Comparison of ENCODE assay signal across 13 mouse cellular contexts in genomic region chr8:10992081-10992480, GRCm38 (mm10). TPM values are rescaled to one million over a fixed set of nuclear protein-coding genes. Genes with fewer than 3 reads are reported as not detected.
DNase-seq lines count a peak whose midpoint lies in the region; ATAC-seq and TF ChIP-seq lines count a peak whose summit lies in the region.
"Had no signal": no experiment of that assay in that cellular context is flagged by ENCODE, and none has a peak within 500 bp of the region (broad histone marks: within the 10 kb centered on the region; RNA-seq: fewer than 3 reads in every experiment).

No protein-coding gene starts in this region.

- peak; percentile 45; the same call in 1 of the 2 replicates for ATAC-seq in forebrain, postnatal 0 days
- no peak for ATAC-seq in forebrain, embryonic 14.5 days
- ATAC-seq in liver, embryonic 16.5 days (ENCODE audit: low read depth) = no peak

- no peaks in the 10 kb centered on the region for H3K27me3 ChIP-seq in forebrain, postnatal 0 days (ENCODE audit: insufficient read depth, low read length)
- no peaks in the 10 kb centered on the region for H3K27me3 ChIP-seq in forebrain, embryonic 14.5 days (replicated peaks; ENCODE audit: control insufficient read depth, insufficient read depth, low read length)
- no peaks in the 10 kb centered on the region for H3K27me3 ChIP-seq in liver, embryonic 16.5 days (ENCODE audit: control insufficient read depth, insufficient read depth, low read depth, low read length)
- H3K27me3 ChIP-seq: hindbrain, embryonic 15.5 days; neural tube, embryonic 12.5 days had no signal

- H3K4me1 ChIP-seq in forebrain, postnatal 0 days (ENCODE audit: insufficient read depth) = peaks cover 27% of the 10 kb centered on the region
- peaks cover 36% of the 10 kb centered on the region for H3K4me1 ChIP-seq in forebrain, embryonic 14.5 days (ENCODE audit: control insufficient read depth, insufficient read depth, low read length)
- H3K4me1 ChIP-seq in liver, embryonic 16.5 days (ENCODE audit: control insufficient read depth, low read depth, low read length) = peaks cover 84% of the 10 kb centered on the region

- no peak for TF ChIP-seq CTCF in forebrain, postnatal 0 days (IDR thresholded peaks at IDR 0.05; ENCODE audit: low read depth)

- no peak overlapping the region for H3K27ac ChIP-seq in forebrain, postnatal 0 days (ENCODE audit: low read depth, low read length)
- no peak overlapping the region for H3K27ac ChIP-seq in forebrain, embryonic 14.5 days (ENCODE audit: low read depth, low read length)
- peak overlapping the region; percentile 45 for H3K27ac ChIP-seq in liver, embryonic 16.5 days (ENCODE audit: low read length)
- H3K27ac ChIP-seq: hindbrain, embryonic 15.5 days; neural tube, embryonic 12.5 days had no signal

- 46% methylated on average over 8 of the region's 8 CpGs for WGBS in forebrain, postnatal 0 days
- WGBS in forebrain, embryonic 14.5 days = 52% methylated on average over 8 of the region's 8 CpGs
- 57% methylated on average over 8 of the region's 8 CpGs for WGBS in liver, embryonic 16.5 days (ENCODE audit: insufficient replicate concordance)

- H3K36me3 ChIP-seq in forebrain, postnatal 0 days (ENCODE audit: insufficient read depth) = no peaks in the 10 kb centered on the region
- 0 out of 2 replicates have a peak, but pooled peaks cover 6% of the 10 kb centered on the region for H3K36me3 ChIP-seq in forebrain, embryonic 14.5 days (ENCODE audit: control insufficient read depth, insufficient read depth, low read length)
- peaks cover 8% of the 10 kb centered on the region for H3K36me3 ChIP-seq in liver, embryonic 16.5 days (ENCODE audit: control insufficient read depth, insufficient read depth)
- H3K36me3 ChIP-seq: hindbrain, embryonic 15.5 days had no signal

- H3K9me3 ChIP-seq in forebrain, postnatal 0 days (ENCODE audit: low read length) = no peaks in the 10 kb centered on the region
- H3K9me3 ChIP-seq in forebrain, embryonic 14.5 days (replicated peaks; ENCODE audit: control insufficient read depth, low read length) = no peaks in the 10 kb centered on the region
- no peaks in the 10 kb centered on the region for H3K9me3 ChIP-seq in liver, embryonic 16.5 days (replicated peaks; ENCODE audit: control insufficient read depth, low read length)
- H3K9me3 ChIP-seq: hindbrain, embryonic 15.5 days had no signal

- H3K9ac ChIP-seq in forebrain, postnatal 0 days = no peak overlapping the region
- H3K9ac ChIP-seq in forebrain, embryonic 14.5 days (ENCODE audit: low read length) = no peak overlapping the region
- H3K9ac ChIP-seq in liver, embryonic 16.5 days (ENCODE audit: low read depth, low read length) = no peak overlapping the region
- H3K9ac ChIP-seq: hindbrain, embryonic 15.5 days; neural tube, embryonic 12.5 days had no signal

- no peak overlapping the region for H3K4me2 ChIP-seq in forebrain, postnatal 0 days (ENCODE audit: low read depth)
- H3K4me2 ChIP-seq in forebrain, embryonic 14.5 days (ENCODE audit: low read length) = no peak overlapping the region
- no peak overlapping the region; the same call in 1 of the 2 replicates for H3K4me2 ChIP-seq in liver, embryonic 16.5 days (ENCODE audit: low read depth, low read length)
- H3K4me2 ChIP-seq: hindbrain, embryonic 15.5 days; neural tube, embryonic 12.5 days had no signal

- no peak for DNase-seq in forebrain, postnatal 0 days
- DNase-seq in forebrain, embryonic 14.5 days (ENCODE audit: low spot score) = no peak
- DNase-seq in retina, postnatal 1 day = peak; percentile 65
- no peak for DNase-seq in retina, embryonic 14.5 days (ENCODE audit: low spot score)
- DNase-seq in ovary, postnatal 10 days (ENCODE audit: low spot score) = no peak
- no peak for DNase-seq in gastrocnemius, postnatal 4 days (ENCODE audit: low spot score in 2 of 2)
- no peak for DNase-seq in cerebellum, adult 9-11 months
- DNase-seq: adrenal gland, adult 2 months; kidney, postnatal 4 days; right cerebral cortex, postnatal 4 days had no signal

- H3K4me3 ChIP-seq in forebrain, postnatal 0 days (ENCODE audit: low read depth, low read length) = no peak overlapping the region
- no peak overlapping the region for H3K4me3 ChIP-seq in forebrain, embryonic 14.5 days (ENCODE audit: low read depth, low read length)
- H3K4me3 ChIP-seq in liver, embryonic 16.5 days (ENCODE audit: low read depth, low read length) = no peak overlapping the region
- H3K4me3 ChIP-seq: hindbrain, embryonic 15.5 days; neural tube, embryonic 12.5 days had no signal

RNA-seq across cellular contexts. Expression of gene Irs2, which starts 16.2 kb away (rescaled TPM):
- total RNA-seq in forebrain, postnatal 0 days (2014; rRNA removed) = 28.2 and 37.3 TPM in 2 replicates
- polyA plus RNA-seq in forebrain, postnatal 0 days (2015; fragmentation: Nextera tagmentation; extraction: Ambion mirVana) = 5.5 and 7.6 TPM in 2 replicates
- polyA plus RNA-seq in forebrain, embryonic 14.5 days (2014; fragmentation: Nextera tagmentation; extraction: Ambion mirVana) = 3.9 and 4.0 TPM in 2 replicates
- polyA plus RNA-seq in liver, embryonic 16.5 days (2015; fragmentation: Nextera tagmentation; extraction: Ambion mirVana) = 3.0 and 3.2 TPM in 2 replicates
- total RNA-seq in gastrocnemius, postnatal 4 days (2021) = 10 to 100 TPM; 15.8 to 16.5 TPM
